Mouse (Mus musculus) embryonic facial prominence, embryonic 10.5 days (tissue): ENCODE data around the gene Uty. TPM values are rescaled to one million over a fixed set of nuclear protein-coding genes. Genes with fewer than 3 reads are reported as not detected.

Source experiments
- polyA plus RNA-seq: library from polyadenylated mRNA; unstranded; fragments of >200 nt; fragmentation: Nextera tagmentation; extraction: Ambion mirVana; gene quantifications from 2 replicates; pipeline ENCODE4 v1.2.1, GENCODE M21; 2016

Uty gene
- polyA plus RNA-seq, 1 experiment from 2014 or later: 12.8 TPM

Other genes with a start within 250 kb of the Uty start
- 20.0 and 27.6 TPM in 2 replicates for gene Eif2s3y, start 235.2 kb downstream of the Uty start, polyA plus RNA-seq
- gene Ddx3y, start 40.9 kb upstream of the Uty start, polyA plus RNA-seq: 16.3 and 17.5 TPM in 2 replicates
- gene Usp9y, start 214.0 kb upstream of the Uty start, polyA plus RNA-seq: not detected in 2 replicates